ENCODE assay signal across 9 mouse cellular contexts in genomic region chr5:137485071-137485850, GRCm38 (mm10). TPM values are rescaled to one million over a fixed set of nuclear protein-coding genes. Genes with fewer than 3 reads are reported as not detected.
DNase-seq lines count a peak whose midpoint lies in the region; ATAC-seq lines count a peak whose summit lies in the region.
"Had no signal": no experiment of that assay in that cellular context is flagged by ENCODE, and none has a peak within 500 bp of the region (broad histone marks: within the 10 kb centered on the region; RNA-seq: fewer than 3 reads in every experiment).

No protein-coding gene starts in this region.

- H3K4me2 ChIP-seq in heart, embryonic 16.5 days (ENCODE audit: low read depth, low read length): peak overlapping the region; percentile 42; the same call in 1 of the 2 replicates
- H3K4me2 ChIP-seq in embryonic facial prominence, embryonic 15.5 days (replicated peaks): peak overlapping the region; percentile 43
- H3K4me2 ChIP-seq in limb, embryonic 11.5 days (ENCODE audit: low read depth, severe bottlenecking): peak overlapping the region; percentile 75
- H3K4me2 ChIP-seq in neural tube, embryonic 12.5 days (replicated peaks): peak overlapping the region; percentile 70

- H3K9ac ChIP-seq in heart, embryonic 16.5 days (ENCODE audit: low read length): no peak overlapping the region
- no peak overlapping the region for H3K9ac ChIP-seq in embryonic facial prominence, embryonic 15.5 days
- peak overlapping the region; percentile 9 for H3K9ac ChIP-seq in limb, embryonic 11.5 days (ENCODE audit: low read length)
- 0 out of 2 replicates have a peak overlapping the region, but pooled peaks have one; percentile 29 for H3K9ac ChIP-seq in neural tube, embryonic 12.5 days

- ATAC-seq in heart, embryonic 16.5 days (replicated peaks; ENCODE audit: extremely low read depth, insufficient read depth, low FRiP score): no peak
- no peak for ATAC-seq in embryonic facial prominence, embryonic 15.5 days (ENCODE audit: insufficient number of reproducible peaks, low FRiP score, low TSS enrichment, low read depth)
- ATAC-seq in limb, embryonic 11.5 days (ENCODE audit: insufficient number of reproducible peaks, low FRiP score, low TSS enrichment, low read depth): no peak
- ATAC-seq in neural tube, embryonic 12.5 days (ENCODE audit: low FRiP score, low read depth): no peak
- no peak for ATAC-seq in megakaryocyte progenitor cell, adult 5-6 weeks (replicated peaks; ENCODE audit: poor library complexity)

- peaks cover 5% of the 10 kb centered on the region for H3K9me3 ChIP-seq in heart, embryonic 16.5 days (replicated peaks; ENCODE audit: control insufficient read depth, low read length)
- H3K9me3 ChIP-seq in embryonic facial prominence, embryonic 15.5 days (replicated peaks): no peaks in the 10 kb centered on the region
- no peaks in the 10 kb centered on the region for H3K9me3 ChIP-seq in limb, embryonic 11.5 days (ENCODE audit: control insufficient read depth, low read length)
- H3K9me3 ChIP-seq in neural tube, embryonic 12.5 days: no peaks in the 10 kb centered on the region

- no peaks in the 10 kb centered on the region for H3K36me3 ChIP-seq in heart, embryonic 16.5 days (ENCODE audit: control insufficient read depth, insufficient read depth)
- H3K36me3 ChIP-seq in embryonic facial prominence, embryonic 15.5 days: no peaks in the 10 kb centered on the region
- no peaks in the 10 kb centered on the region for H3K36me3 ChIP-seq in limb, embryonic 11.5 days (ENCODE audit: control insufficient read depth, insufficient read depth, low read length)
- no peaks in the 10 kb centered on the region for H3K36me3 ChIP-seq in neural tube, embryonic 12.5 days

- 0 out of 2 replicates have a peak overlapping the region, but pooled peaks have one; percentile 13 for H3K4me3 ChIP-seq in heart, embryonic 16.5 days (ENCODE audit: low read length)
- H3K4me3 ChIP-seq in embryonic facial prominence, embryonic 15.5 days (replicated peaks): peak overlapping the region; percentile 17
- H3K4me3 ChIP-seq in limb, embryonic 11.5 days (ENCODE audit: low read depth, low read length): peak overlapping the region; percentile 33
- H3K4me3 ChIP-seq in neural tube, embryonic 12.5 days: peak overlapping the region; percentile 18

- H3K4me1 ChIP-seq in heart, embryonic 16.5 days (ENCODE audit: control insufficient read depth, insufficient read depth, low read length): peaks cover 6% of the 10 kb centered on the region
- H3K4me1 ChIP-seq in embryonic facial prominence, embryonic 15.5 days: peaks cover 16% of the 10 kb centered on the region; the same call in 1 of the 2 replicates
- H3K4me1 ChIP-seq in limb, embryonic 11.5 days (ENCODE audit: control insufficient read depth, insufficient read depth, low read length): 0 out of 2 replicates have a peak, but pooled peaks cover 2% of the 10 kb centered on the region
- H3K4me1 ChIP-seq in neural tube, embryonic 12.5 days: peaks cover 13% of the 10 kb centered on the region

- H3K27ac ChIP-seq in heart, embryonic 16.5 days (ENCODE audit: low read length): no peak overlapping the region
- no peak overlapping the region for H3K27ac ChIP-seq in embryonic facial prominence, embryonic 15.5 days (replicated peaks)
- H3K27ac ChIP-seq in limb, embryonic 11.5 days (replicated peaks; ENCODE audit: low read depth, low read length): no peak overlapping the region
- H3K27ac ChIP-seq in neural tube, embryonic 12.5 days: no peak overlapping the region

- 9% methylated on average over 30 of the region's 30 CpGs for WGBS in heart, embryonic 16.5 days
- WGBS in embryonic facial prominence, embryonic 15.5 days: 9% methylated on average over 30 of the region's 30 CpGs
- 9% methylated on average over 30 of the region's 30 CpGs for WGBS in limb, embryonic 11.5 days
- 5% methylated on average over 30 of the region's 30 CpGs for WGBS in neural tube, embryonic 12.5 days

- H3K27me3 ChIP-seq in heart, embryonic 16.5 days (ENCODE audit: control insufficient read depth, insufficient read depth, low read length): peaks cover 36% of the 10 kb centered on the region
- H3K27me3 ChIP-seq in embryonic facial prominence, embryonic 15.5 days: peaks cover 22% of the 10 kb centered on the region
- H3K27me3 ChIP-seq in limb, embryonic 11.5 days (ENCODE audit: control insufficient read depth, insufficient read depth, low read length): no peaks in the 10 kb centered on the region
- peaks cover 4% of the 10 kb centered on the region; the same call in 1 of the 2 replicates for H3K27me3 ChIP-seq in neural tube, embryonic 12.5 days (replicated peaks)

- no peak for DNase-seq in heart, postnatal 4 days
- peak; percentile 48 for DNase-seq in limb, embryonic 11.5 days (ENCODE audit: low spot score)
- no peak for DNase-seq in frontal cortex, postnatal 10 days (ENCODE audit: low spot score in 2 of 2)
- DNase-seq in left cerebral cortex, adult 18-20 months (ENCODE audit: low spot score in 2 of 2): no peak

RNA-seq across cellular contexts. Expression of gene Zan, which starts 8.4 kb away (rescaled TPM):
- polyA plus RNA-seq in heart, embryonic 16.5 days (2015; fragmentation: Nextera tagmentation; extraction: Ambion mirVana): 0.02 and 0.09 TPM in 2 replicates
- under 1 TPM; 0.05 to 0.07 TPM for total RNA-seq in heart, postnatal 4 days (2021)
- 0.21 and 0.23 TPM in 2 replicates for polyA plus RNA-seq in embryonic facial prominence, embryonic 15.5 days (2015; fragmentation: Nextera tagmentation; extraction: Ambion mirVana)
- polyA plus RNA-seq in limb, embryonic 11.5 days (2014; fragmentation: Nextera tagmentation; extraction: Ambion mirVana): 0.13 TPM in 1 of 2 replicates, not detected in the other
- polyA plus RNA-seq in neural tube, embryonic 12.5 days (2016; fragmentation: Nextera tagmentation; extraction: Ambion mirVana): 0.04 and 0.09 TPM in 2 replicates
- under 1 TPM; 0.12 to 0.30 TPM for total RNA-seq in left cerebral cortex, adult 18-20 months (2021)
- 0.10 and 0.47 TPM in 2 replicates for total RNA-seq in megakaryocyte progenitor cell, adult 5-6 weeks (2015)
- total RNA-seq in megakaryocyte progenitor cell, adult 5-6 weeks (2017): under 0.01 and 0.14 TPM in 2 replicates

RNA-seq across cellular contexts. Expression of gene Pop7, which starts 17.1 kb away (rescaled TPM):
- polyA plus RNA-seq in heart, embryonic 16.5 days (2015; fragmentation: Nextera tagmentation; extraction: Ambion mirVana): 43.3 and 45.5 TPM in 2 replicates
- total RNA-seq in heart, postnatal 4 days (2021): 10 to 100 TPM; 25.1 to 26.0 TPM
- polyA plus RNA-seq in embryonic facial prominence, embryonic 15.5 days (2015; fragmentation: Nextera tagmentation; extraction: Ambion mirVana): 45.1 and 45.9 TPM in 2 replicates
- polyA plus RNA-seq in limb, embryonic 11.5 days (2014; fragmentation: Nextera tagmentation; extraction: Ambion mirVana): 51.1 and 59.3 TPM in 2 replicates
- polyA plus RNA-seq in neural tube, embryonic 12.5 days (2016; fragmentation: Nextera tagmentation; extraction: Ambion mirVana): 65.4 and 71.0 TPM in 2 replicates
- 10 to 100 TPM; 31.3 to 33.3 TPM for total RNA-seq in left cerebral cortex, adult 18-20 months (2021)
- total RNA-seq in megakaryocyte progenitor cell, adult 5-6 weeks (2015): 31.9 and 35.0 TPM in 2 replicates
- 22.7 and 29.2 TPM in 2 replicates for total RNA-seq in megakaryocyte progenitor cell, adult 5-6 weeks (2017)

RNA-seq across cellular contexts. Expression of gene Gigyf1, which starts 33.1 kb away (rescaled TPM):
- 8.9 and 9.7 TPM in 2 replicates for polyA plus RNA-seq in heart, embryonic 16.5 days (2015; fragmentation: Nextera tagmentation; extraction: Ambion mirVana)
- total RNA-seq in heart, postnatal 4 days (2021): 10 to 100 TPM; 30.5 to 32.4 TPM
- polyA plus RNA-seq in embryonic facial prominence, embryonic 15.5 days (2015; fragmentation: Nextera tagmentation; extraction: Ambion mirVana): 12.7 and 15.5 TPM in 2 replicates
- 13.7 and 14.1 TPM in 2 replicates for polyA plus RNA-seq in limb, embryonic 11.5 days (2014; fragmentation: Nextera tagmentation; extraction: Ambion mirVana)
- 17.6 and 19.4 TPM in 2 replicates for polyA plus RNA-seq in neural tube, embryonic 12.5 days (2016; fragmentation: Nextera tagmentation; extraction: Ambion mirVana)
- total RNA-seq in left cerebral cortex, adult 18-20 months (2021): 10 to 100 TPM; 62.3 to 65.6 TPM
- total RNA-seq in megakaryocyte progenitor cell, adult 5-6 weeks (2015): 7.1 and 8.6 TPM in 2 replicates
- total RNA-seq in megakaryocyte progenitor cell, adult 5-6 weeks (2017): 4.7 and 7.2 TPM in 2 replicates

RNA-seq across cellular contexts. Expression of gene Epo, which starts 47.8 kb away (rescaled TPM):
- not detected in 2 replicates for polyA plus RNA-seq in heart, embryonic 16.5 days (2015; fragmentation: Nextera tagmentation; extraction: Ambion mirVana)
- total RNA-seq in heart, postnatal 4 days (2021): not detected
- not detected in 2 replicates for polyA plus RNA-seq in embryonic facial prominence, embryonic 15.5 days (2015; fragmentation: Nextera tagmentation; extraction: Ambion mirVana)
- polyA plus RNA-seq in limb, embryonic 11.5 days (2014; fragmentation: Nextera tagmentation; extraction: Ambion mirVana): 0.54 and 0.67 TPM in 2 replicates
- polyA plus RNA-seq in neural tube, embryonic 12.5 days (2016; fragmentation: Nextera tagmentation; extraction: Ambion mirVana): not detected in 2 replicates
- not detected for total RNA-seq in left cerebral cortex, adult 18-20 months (2021)
- total RNA-seq in megakaryocyte progenitor cell, adult 5-6 weeks (2015): not detected in 2 replicates
- not detected in 2 replicates for total RNA-seq in megakaryocyte progenitor cell, adult 5-6 weeks (2017)
- total RNA-seq: left cerebral cortex, postnatal 36 days had no signal

RNA-seq across cellular contexts. Expression of gene Gnb2, which starts 48.0 kb away (rescaled TPM):
- polyA plus RNA-seq in heart, embryonic 16.5 days (2015; fragmentation: Nextera tagmentation; extraction: Ambion mirVana): 276 and 285 TPM in 2 replicates
- 100 to 1,000 TPM; 560 to 578 TPM for total RNA-seq in heart, postnatal 4 days (2021)
- 442 and 451 TPM in 2 replicates for polyA plus RNA-seq in embryonic facial prominence, embryonic 15.5 days (2015; fragmentation: Nextera tagmentation; extraction: Ambion mirVana)
- 352 and 360 TPM in 2 replicates for polyA plus RNA-seq in limb, embryonic 11.5 days (2014; fragmentation: Nextera tagmentation; extraction: Ambion mirVana)
- polyA plus RNA-seq in neural tube, embryonic 12.5 days (2016; fragmentation: Nextera tagmentation; extraction: Ambion mirVana): 468 and 494 TPM in 2 replicates
- 100 to 1,000 TPM; 607 to 661 TPM for total RNA-seq in left cerebral cortex, adult 18-20 months (2021)
- 193 and 223 TPM in 2 replicates for total RNA-seq in megakaryocyte progenitor cell, adult 5-6 weeks (2015)
- total RNA-seq in megakaryocyte progenitor cell, adult 5-6 weeks (2017): 187 and 251 TPM in 2 replicates

Comparison
In these comparisons a context has a peak if more than half of its experiments do, and no peak if none do; other contexts are left out.
1. H3K9ac ChIP-seq: peak in limb, embryonic 11.5 days (single experiment) and neural tube, embryonic 12.5 days (single experiment); none in heart, embryonic 16.5 days (single experiment) and embryonic facial prominence, embryonic 15.5 days (single experiment).
2. Peak in every context shown above with its lines, with median percentiles within 50 percentile points of each other: H3K4me2 ChIP-seq and H3K4me3 ChIP-seq.